Mouse (Mus musculus) adrenal gland, postnatal 36 days (tissue): ENCODE data around the gene Fam189a1. TPM values are rescaled to one million over a fixed set of nuclear protein-coding genes. Genes with fewer than 3 reads are reported as not detected.

Source experiments
- DNase-seq, 2 experiments: peaks; one replicate each; pipeline ENCODE4 v3.0.0; 2021; ENCODE audit warnings: mixed read lengths in 1 of 2
- total RNA-seq, 2 experiments: library from RNA; stranded (reverse); gene quantifications; 2 replicates each; pipeline ENCODE4 v1.2.3; 2021

The Fam189a1 gene
- total RNA-seq, 2 experiments from 2014 or later: 0.23 to 0.30 TPM

DNA sequence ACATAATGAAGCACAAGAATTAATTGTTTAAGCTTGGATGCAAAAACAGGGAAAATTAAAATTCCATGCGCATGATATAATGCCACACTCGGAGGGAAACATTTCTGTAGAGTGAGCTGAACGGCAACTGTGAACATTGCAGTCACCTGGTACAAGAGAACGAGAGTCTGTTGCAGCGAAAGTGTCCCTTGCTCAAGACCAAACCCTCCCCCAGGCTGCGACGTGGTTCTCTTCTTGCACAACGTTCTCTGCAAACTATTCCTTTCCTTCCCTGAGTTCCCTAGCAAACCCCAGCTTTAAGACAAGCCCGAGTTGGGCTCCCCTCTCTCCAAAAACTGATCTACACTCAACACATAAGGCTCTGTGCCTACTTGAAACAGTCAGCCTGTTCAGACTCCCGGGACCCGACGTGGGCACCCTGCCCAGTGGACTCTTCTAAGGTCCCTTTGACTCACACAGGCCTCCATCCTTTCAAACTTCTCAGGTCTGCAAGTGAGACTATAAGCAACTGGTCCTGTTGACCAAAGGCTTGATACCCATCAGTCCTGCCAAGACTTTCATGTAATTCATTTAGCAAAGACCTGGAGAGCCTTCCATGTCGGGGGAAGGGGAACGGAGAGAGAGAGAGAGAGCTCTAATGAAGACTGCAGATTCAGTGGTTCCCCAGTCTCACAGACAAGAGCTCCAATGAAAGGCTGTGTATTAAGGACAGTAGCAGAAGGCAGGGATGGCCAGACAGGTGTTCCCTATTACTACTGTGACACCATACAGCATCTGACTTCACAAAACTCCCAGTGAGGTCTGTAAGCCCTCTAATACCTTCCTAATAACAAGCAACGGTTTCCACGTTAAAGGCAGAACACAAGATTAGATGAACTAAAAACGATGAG lies 51.9 kb downstream of the Fam189a1 start:
- no peak for DNase-seq

DNA sequence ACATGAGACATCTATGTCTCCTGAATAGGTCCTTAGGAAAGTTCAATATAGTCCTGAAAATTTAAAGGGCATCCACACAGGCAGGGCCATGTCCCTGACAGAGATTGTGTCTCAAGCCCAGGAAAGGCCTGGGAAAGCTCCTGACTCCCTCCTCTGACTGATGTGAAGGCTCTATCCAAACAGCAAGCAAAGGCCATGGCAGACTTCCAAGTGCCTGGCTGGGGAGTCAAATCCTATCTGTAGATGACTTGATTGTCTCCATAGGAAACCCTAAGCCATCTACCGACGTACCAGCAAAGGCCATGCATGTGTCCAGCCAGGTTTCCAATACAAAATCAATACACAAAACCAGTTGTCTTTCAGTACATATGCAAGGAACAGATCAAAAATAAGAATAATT lies 54.7 kb downstream of the Fam189a1 start:
- DNase-seq: peak in 1 of 2 experiments; percentile 19

- DNase-seq: no peak
Observed at GRCm38 (mm10) chr7:65097708-65098107, 58.7 kb downstream of the Fam189a1 start.

- peak; percentile 1 to 15 for DNase-seq
Observed at GRCm38 (mm10) chr7:65095631-65096107, 60.7 kb downstream of the Fam189a1 start.

DNA sequence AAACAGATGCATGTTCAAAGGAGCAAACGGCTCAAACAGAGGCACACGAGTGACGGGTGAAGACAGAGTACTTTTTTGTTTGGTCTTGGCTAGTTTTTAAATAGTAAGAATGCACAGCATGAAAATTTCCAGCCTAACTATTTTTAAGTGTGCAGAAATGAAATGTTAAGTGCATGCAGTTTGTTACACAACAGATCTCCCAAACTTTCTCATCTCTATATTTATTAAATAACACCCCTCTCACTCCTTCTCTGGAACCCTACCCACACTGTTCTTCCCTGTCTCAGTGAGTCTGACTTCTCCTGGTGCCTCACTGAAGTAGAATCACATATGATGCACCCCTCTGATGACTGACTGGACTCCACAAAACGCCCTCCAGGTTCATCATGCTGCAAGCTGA lies 63.1 kb downstream of the Fam189a1 start:
- no peak for DNase-seq

DNA sequence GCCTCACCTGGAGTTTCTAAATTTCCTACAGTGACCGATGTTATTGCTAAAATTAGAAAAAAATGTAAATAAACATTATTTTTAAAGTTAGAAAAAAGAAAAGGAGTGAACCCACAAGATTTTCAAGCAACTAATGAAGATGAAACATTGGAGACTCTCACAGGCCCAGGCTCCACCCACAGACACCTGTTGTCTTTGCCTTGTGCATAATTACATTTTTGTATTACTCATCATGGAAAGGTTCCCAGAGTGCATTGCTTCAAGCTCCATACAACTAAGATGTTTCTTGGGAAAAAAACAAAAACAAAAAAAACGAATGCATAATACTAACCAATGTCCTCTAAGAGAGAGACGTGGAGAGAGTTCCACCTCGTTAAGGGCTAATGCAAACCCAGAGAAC lies 64.9 kb downstream of the Fam189a1 start:
- no peak for DNase-seq

DNA sequence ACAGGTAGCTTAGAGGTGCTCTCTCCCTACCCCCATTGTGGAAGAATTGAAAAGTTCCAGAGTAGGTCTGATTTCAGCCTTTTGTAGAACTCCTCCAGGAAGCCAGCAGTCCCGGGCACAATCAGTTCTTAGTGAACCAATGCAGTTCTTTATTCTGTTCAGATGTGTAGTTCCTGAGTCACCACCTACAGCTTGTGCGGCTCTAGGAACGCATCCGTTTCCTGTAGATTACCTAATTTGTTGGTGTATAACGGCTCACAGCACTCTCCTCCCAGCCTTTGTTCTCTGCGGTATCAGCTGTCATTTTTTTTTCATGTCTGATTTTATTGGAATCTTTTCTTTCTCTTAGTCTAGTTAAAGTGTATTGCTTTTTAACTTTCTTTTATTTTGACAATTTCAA lies 70.4 kb downstream of the Fam189a1 start:
- no peak for DNase-seq

DNA sequence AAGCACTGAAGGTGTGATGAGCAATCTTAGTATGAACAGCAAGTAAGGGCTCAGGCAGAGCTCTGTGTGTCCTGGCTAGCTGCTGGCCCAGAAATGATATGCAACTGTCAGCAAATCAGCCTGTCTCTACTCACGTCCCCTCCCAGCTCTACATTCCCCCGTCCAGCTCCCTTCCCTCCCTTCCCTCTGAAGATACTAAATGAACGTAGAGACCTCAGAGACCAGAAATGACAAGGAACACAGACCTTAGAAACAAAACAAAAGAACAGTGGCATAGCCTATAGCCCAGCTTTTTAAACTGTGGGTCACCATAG lies 73.6 kb downstream of the Fam189a1 start:
- DNase-seq: no peak

DNA sequence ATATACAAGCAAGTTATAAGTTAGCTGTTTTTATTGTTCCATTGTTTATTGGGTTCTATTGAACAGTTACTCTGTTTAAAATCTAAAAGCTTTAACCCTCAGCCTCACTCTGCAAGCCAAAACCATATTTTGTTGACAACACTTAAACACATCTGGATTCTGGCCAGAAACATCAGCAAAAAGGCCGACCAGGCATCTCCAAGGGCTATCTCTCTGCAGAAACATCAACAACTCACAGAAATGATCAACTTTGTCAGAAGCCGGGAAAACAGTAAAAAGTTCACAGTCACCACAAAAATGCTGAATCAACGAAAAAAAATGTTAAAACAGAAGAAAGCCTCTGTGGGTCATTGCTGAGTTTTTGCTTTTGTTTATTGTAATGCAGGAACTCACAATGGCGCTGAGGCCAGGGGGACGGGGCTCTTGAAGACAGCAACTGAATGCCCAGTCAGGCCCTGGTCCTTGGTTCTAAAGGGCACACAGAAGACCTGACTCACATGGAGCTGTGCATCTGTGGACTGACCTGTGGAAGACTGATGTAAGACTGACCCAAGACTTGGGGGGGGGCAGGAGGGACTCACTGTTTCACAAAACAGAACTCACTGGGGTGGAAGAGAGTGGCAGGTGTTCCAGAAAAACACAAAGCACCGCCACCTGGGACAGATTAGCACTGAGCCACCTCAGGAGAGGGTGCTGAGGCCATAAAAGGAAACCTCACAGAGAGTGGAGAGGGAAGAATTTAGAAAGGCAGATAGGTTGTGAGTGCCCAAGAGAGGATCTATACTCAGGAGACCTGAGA lies 74.2 kb downstream of the Fam189a1 start:
- no peak for DNase-seq

DNA sequence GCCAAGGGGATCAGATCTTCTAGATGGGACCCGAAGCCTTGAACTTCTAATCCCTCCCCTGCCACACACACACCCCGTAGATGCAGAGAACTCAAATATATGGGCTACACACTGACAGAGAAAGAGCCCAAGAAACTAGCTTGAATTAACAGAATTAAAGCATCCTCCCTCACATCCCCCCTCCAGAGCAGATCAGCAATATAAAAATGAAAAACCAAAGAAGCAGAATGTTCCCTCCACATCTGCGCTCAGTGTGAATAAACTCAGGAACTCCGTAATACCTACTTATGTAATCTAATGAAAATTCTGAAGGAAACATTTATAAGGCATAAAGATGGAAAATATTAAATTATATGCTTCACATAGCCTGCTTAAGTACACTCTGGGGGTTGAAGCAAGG lies 80.2 kb downstream of the Fam189a1 start:
- no peak for DNase-seq

DNA sequence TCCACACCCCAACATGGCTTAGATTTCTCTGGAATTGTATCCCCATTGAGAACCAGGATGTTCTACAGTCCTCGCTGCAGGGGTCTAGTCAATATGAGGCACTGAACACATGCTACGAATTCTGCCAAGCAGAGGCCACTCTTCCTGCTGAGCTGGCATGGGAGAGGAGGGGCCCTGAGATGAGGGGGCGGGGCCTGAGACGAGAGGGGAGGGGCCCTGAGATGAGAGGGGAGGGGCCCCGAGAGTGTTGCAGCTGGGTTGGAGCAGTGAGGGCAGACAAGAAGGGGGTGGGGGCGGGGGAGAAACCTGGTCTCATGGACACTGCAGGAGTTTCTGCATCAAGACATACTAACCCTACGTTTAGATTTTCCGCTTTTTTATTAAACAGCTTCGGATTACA lies 82.2 kb downstream of the Fam189a1 start:
- DNase-seq: no peak

GRCm38 (mm10) chr7:65073555-65073954 lies 82.8 kb downstream of the Fam189a1 start:
- peak; percentile 75 to 82 for DNase-seq

GRCm38 (mm10) chr7:65066211-65066610 lies 90.2 kb downstream of the Fam189a1 start:
- DNase-seq: no peak

- DNase-seq: no peak
Observed at GRCm38 (mm10) chr7:65065457-65065856, 90.9 kb downstream of the Fam189a1 start.

- no peak for DNase-seq
Observed at GRCm38 (mm10) chr7:65064638-65065037, 91.7 kb downstream of the Fam189a1 start.

- DNase-seq: no peak
Observed at GRCm38 (mm10) chr7:65064096-65064495, 92.3 kb downstream of the Fam189a1 start.

- DNase-seq: no peak
Observed at GRCm38 (mm10) chr7:65060163-65060799, 96.1 kb downstream of the Fam189a1 start.

- no peak for DNase-seq
Observed at GRCm38 (mm10) chr7:65056864-65057263, 99.5 kb downstream of the Fam189a1 start.

- no peak for DNase-seq
Observed at GRCm38 (mm10) chr7:65051986-65052385, 104.4 kb downstream of the Fam189a1 start.

- DNase-seq: no peak
Observed at GRCm38 (mm10) chr7:65049236-65049954, 107.0 kb downstream of the Fam189a1 start.

GRCm38 (mm10) chr7:65047700-65048099 lies 108.7 kb downstream of the Fam189a1 start:
- no peak for DNase-seq

GRCm38 (mm10) chr7:65046690-65047089 lies 109.7 kb downstream of the Fam189a1 start:
- DNase-seq: no peak
